Mouse (Mus musculus) olfactory bulb, adult 2 months (tissue): ENCODE results near the gene Prg3.

Experiments used
- CTCF ChIP-seq: fragments of 200-500 bp; IDR thresholded peaks from 2 replicates; pipeline ENCODE4 v1.5.1; 2012; ENCODE audit warnings: low read depth, mild to moderate bottlenecking, low read length, moderate library complexity; ENCODE audit not compliant: insufficient read depth
- POLR2A ChIP-seq: fragments of 200-500 bp; IDR thresholded peaks from 2 replicates; pipeline ENCODE4 v1.6.1; 2012; ENCODE audit warnings: mild to moderate bottlenecking, low read depth, low read length, moderate library complexity; ENCODE audit not compliant: insufficient read depth

DNA sequence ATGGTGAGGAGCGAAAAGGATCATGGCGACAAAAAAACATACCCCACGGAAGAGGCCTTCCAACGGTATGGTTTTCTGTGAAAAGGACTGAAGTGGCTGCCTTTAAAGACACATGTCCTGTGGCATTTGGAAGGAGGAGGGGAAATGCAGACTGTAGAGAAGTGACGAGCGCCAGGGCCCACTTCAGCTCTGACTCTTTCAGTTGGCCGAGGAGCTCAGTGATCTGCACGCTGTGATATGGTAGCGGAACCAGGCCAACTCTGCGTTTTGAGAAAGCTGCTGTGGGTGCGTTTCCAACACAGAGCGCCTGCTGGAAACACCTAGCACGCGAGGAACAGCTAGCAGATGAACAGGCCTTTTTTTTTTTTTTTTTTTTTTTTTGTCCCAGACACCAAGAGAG, 24.7 kb downstream of the Prg3 start:
- TF ChIP-seq CTCF (no peak), POLR2A (no peak)
